Mouse (Mus musculus): ENCODE measurements around the gene Pdss2. TPM values are rescaled to one million over a fixed set of nuclear protein-coding genes. Genes with fewer than 3 reads are reported as not detected.

Pdss2 gene
- polyA plus RNA-seq, 1 experiment from 2014 or later = 14.6 TPM

DNA sequence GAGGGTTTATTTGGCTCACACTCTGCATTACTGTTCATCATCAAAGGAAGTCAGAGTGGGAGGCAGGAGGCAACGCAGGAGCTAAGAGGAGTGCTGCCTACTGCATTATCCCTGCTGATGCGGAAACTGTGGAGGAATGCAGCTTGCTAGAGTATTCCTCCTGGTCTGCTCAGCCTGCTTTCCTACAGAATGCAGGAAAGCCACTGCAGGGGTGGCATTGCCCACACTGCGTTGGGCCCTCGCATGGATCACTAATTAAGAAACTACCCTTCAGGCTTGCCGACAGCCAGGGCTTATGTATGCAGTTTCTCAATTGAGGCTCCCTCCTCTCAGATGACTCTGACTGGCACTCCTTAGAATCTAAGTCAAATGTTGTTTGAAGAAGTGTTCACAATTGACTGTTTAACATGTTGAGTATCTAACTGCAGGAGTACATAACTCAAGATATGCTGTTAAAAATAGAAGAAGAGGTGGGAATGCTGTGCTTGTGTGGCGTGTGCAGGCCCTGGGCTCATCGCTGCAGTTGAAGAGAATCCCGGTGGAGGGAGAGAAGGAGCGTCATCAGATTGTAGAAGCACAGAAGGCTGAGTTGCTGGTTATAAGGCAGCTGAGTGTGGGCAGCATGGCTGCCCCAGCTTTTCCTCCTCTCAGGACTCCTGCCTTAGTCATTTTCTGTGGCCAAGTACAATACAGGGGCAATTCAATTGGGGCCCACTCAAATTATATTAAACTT is 101.3 kb downstream of the Pdss2 start:
- 0 out of 2 replicates have a peak overlapping the region, but pooled peaks have one; percentile 9 for H3K27ac ChIP-seq (replicated peaks)
- H3K4me1 ChIP-seq (replicated peaks) = peaks cover 18% of the 10 kb centered on the region
- H3K4me2 ChIP-seq = no peak overlapping the region
- WGBS = 67% methylated on average over 9 of the region's 9 CpGs
- H3K9me3 ChIP-seq = no peaks in the 10 kb centered on the region
- no peak overlapping the region for H3K4me3 ChIP-seq
- H3K27me3 ChIP-seq = no peaks in the 10 kb centered on the region
- peak overlapping the region; percentile 12; the same call in 1 of the 2 replicates for H3K9ac ChIP-seq
- no peaks in the 10 kb centered on the region for H3K36me3 ChIP-seq
- no peak for ATAC-seq (ENCODE audit: low read depth)

DNA sequence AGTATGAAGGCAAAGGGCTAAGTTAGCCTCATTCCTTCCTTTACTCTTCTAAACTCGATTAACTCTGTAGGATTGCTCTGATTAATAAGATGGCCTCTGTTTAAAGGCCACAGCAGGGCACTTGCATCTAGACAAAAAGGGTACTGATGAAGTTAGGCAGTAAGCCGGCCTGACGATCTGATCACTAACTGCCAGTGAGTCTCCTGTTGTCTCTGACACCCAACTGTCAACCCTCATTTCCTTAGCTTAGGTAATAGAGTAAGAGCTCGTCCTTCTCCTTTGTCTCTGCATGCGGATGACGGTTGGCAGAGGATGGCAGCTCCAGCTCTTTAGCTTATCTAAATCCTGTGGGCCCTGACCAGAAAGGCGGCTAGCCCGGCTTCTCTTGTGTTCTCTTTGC is 102.1 kb downstream of the Pdss2 start:
- no peak for ATAC-seq (ENCODE audit: low read depth)
- H3K27me3 ChIP-seq = no peaks in the 10 kb centered on the region
- 48% methylated on average over 8 of the region's 8 CpGs for WGBS

DNA sequence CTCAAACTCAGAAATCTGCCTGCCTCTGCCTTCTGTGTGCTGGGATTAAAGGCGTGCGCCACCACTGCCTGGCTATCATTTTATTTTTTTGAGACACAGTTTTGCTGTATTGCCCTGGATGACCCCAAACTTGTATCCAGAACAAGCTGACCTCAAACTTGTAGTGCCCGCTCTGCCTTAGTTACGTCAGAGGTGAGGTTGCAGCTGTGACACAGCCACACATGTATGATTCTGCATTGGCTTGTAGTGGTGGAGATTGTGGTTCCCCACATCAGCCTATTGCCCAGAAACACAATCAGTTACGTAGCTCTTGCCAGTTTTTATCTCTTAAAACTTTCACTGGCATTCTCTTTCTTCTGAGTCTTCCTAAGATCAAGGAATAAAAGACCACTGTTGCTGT is 108.5 kb downstream of the Pdss2 start:
- Histone ChIP-seq H3K4me1 (replicated peaks) (peaks cover 24% of the 10 kb centered on the region), H3K36me3 (no peaks in the 10 kb centered on the region), H3K9ac (no peak overlapping the region), H3K27ac (replicated peaks) (no peak overlapping the region), H3K9me3 (no peaks in the 10 kb centered on the region), H3K4me2 (no peak overlapping the region), H3K4me3 (no peak overlapping the region), H3K27me3 (no peaks in the 10 kb centered on the region)
- ATAC-seq (ENCODE audit: low read depth) = no peak
- WGBS = 94% methylated on average over 5 of the region's 5 CpGs

More for the DNA sequence above, 102.1 kb downstream of the Pdss2 start:
- H3K4me2 ChIP-seq = no peak overlapping the region
- no peaks in the 10 kb centered on the region for H3K36me3 ChIP-seq
- H3K27ac ChIP-seq (replicated peaks) = no peak overlapping the region
- peaks cover 14% of the 10 kb centered on the region for H3K4me1 ChIP-seq (replicated peaks)
- no peak overlapping the region for H3K9ac ChIP-seq
- no peaks in the 10 kb centered on the region for H3K9me3 ChIP-seq
- no peak overlapping the region for H3K4me3 ChIP-seq

DNA sequence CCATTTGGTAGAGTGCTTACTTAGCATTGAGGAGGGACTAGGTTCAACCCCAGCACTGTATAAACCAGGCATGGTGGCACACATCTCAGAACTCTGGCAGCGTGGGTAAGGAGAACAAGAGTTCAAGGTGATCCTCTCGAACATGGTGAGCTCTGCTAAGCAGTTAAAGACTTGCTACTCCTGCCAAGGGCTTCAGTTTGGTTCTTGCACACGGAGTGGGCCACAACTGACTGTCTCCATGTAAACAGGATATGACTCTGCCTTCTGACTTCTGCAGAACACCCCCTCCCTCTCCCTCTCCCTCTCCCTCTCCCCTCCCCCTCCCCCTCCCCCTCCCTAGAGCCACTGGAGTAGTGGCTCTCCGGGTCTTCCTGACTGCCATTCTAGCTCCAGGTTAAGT is 109.4 kb downstream of the Pdss2 start:
- no peaks in the 10 kb centered on the region for H3K9me3 ChIP-seq
- no peak overlapping the region for H3K4me2 ChIP-seq
- H3K36me3 ChIP-seq = no peaks in the 10 kb centered on the region
- ATAC-seq (ENCODE audit: low read depth) = no peak
- peaks cover 24% of the 10 kb centered on the region for H3K4me1 ChIP-seq (replicated peaks)
- no peak overlapping the region for H3K4me3 ChIP-seq
- WGBS = 73% methylated on average over 3 of the region's 4 CpGs
- no peak overlapping the region for H3K27ac ChIP-seq (replicated peaks)
- no peak overlapping the region for H3K9ac ChIP-seq
- no peaks in the 10 kb centered on the region for H3K27me3 ChIP-seq

DNA sequence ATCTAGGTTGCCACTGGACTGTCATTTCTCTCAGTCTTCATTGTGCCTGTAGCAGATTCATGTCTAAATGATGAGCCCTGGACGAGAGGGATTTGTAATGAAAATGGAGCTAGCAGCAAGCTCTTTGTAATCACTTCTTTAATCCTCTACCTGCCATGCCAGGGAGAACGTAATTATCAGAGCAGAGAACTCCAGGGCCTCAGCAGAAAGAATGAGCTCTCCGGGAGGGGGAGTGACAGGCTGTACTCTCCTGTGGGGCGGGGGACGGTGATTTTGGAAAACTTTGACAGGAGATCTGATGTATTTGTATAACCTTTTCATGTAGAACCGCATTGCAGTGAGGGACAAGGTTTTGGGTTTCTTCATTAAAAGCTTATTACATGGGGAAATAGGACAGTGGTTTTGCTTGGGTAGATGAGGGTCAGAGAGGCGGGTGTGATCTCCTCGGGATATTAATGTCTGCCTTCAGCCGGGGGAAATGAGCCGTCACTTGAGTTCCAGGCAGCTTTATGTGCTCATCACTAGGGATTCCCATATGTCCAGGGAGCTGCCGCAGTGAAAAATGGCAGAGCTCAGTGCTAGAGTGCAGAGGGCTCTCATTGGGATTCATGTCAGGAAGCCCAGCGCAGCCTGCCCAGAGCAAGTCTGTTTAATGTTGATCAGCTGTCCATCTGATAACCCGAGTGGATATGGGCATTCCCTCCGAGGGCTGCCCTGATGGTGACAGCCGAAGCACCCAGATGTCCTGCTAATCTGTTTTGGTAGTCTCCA is 110.8 kb downstream of the Pdss2 start:
- H3K9me3 ChIP-seq = no peaks in the 10 kb centered on the region
- WGBS = 19% methylated on average over 15 of the region's 15 CpGs

DNA sequence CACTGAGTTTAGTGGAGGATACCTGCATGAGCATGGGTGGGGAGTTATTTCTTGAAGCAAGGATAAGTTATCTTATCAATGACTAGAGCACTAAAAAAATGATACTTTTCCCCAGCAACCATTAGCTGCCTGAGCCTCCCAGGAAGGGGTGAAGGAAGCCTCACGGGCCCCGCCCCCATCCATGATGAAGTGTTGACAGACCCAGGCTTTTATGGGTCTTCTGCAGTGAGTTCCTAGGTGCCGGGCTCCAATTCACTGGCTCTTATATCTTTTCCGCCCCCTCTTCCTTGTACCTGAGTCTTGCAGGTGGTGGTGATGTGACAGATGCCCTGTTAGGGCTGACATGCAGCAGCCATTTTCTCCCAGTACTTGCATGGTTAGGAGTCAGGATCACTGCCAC is 114.6 kb downstream of the Pdss2 start:
- ATAC-seq (ENCODE audit: low read depth) = no peak
- H3K4me1 ChIP-seq (replicated peaks) = peaks cover 24% of the 10 kb centered on the region
- H3K36me3 ChIP-seq = no peaks in the 10 kb centered on the region
- H3K27me3 ChIP-seq = no peaks in the 10 kb centered on the region
- H3K9ac ChIP-seq = no peak overlapping the region
- H3K27ac ChIP-seq (replicated peaks) = no peak overlapping the region
- 77% methylated on average over 4 of the region's 4 CpGs for WGBS
- no peaks in the 10 kb centered on the region for H3K9me3 ChIP-seq
- no peak overlapping the region for H3K4me3 ChIP-seq
- H3K4me2 ChIP-seq = no peak overlapping the region

More for the DNA sequence above, 110.8 kb downstream of the Pdss2 start:
- ATAC-seq (ENCODE audit: low read depth) = peak; percentile 92
- H3K4me1 ChIP-seq (replicated peaks) = peaks cover 24% of the 10 kb centered on the region
- no peak overlapping the region for H3K4me3 ChIP-seq
- H3K27me3 ChIP-seq = no peaks in the 10 kb centered on the region
- peak overlapping the region; percentile 35 for H3K4me2 ChIP-seq
- H3K9ac ChIP-seq = peak overlapping the region; percentile 22; the same call in 1 of the 2 replicates
- H3K36me3 ChIP-seq = no peaks in the 10 kb centered on the region
- H3K27ac ChIP-seq (replicated peaks) = peak overlapping the region; percentile 83

DNA sequence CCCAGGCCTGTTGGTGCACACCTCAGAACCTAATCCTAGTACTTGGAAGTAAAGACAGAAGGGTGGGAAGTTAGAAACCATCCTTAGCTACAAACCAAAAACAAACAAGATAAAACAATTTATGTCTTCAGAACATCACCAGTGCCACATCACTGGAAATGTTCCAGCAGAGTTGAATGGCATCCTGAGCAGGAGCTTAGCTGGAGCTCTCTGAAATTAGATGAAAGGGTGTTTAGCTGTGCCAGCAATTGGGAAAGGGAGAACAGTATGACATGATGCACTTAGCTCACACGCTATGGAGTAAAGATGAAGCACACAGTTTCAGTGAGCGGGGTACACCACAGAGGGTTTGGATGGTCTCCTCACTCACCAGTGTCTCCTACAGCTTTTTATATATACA is 115.8 kb downstream of the Pdss2 start:
- Histone ChIP-seq H3K27me3 (no peaks in the 10 kb centered on the region), H3K4me1 (replicated peaks) (peaks cover 12% of the 10 kb centered on the region), H3K4me3 (no peak overlapping the region), H3K9ac (no peak overlapping the region), H3K27ac (replicated peaks) (no peak overlapping the region), H3K9me3 (no peaks in the 10 kb centered on the region), H3K36me3 (no peaks in the 10 kb centered on the region), H3K4me2 (no peak overlapping the region)
- no peak for ATAC-seq (ENCODE audit: low read depth)
- WGBS = 94% methylated on average over 2 of the region's 2 CpGs

DNA sequence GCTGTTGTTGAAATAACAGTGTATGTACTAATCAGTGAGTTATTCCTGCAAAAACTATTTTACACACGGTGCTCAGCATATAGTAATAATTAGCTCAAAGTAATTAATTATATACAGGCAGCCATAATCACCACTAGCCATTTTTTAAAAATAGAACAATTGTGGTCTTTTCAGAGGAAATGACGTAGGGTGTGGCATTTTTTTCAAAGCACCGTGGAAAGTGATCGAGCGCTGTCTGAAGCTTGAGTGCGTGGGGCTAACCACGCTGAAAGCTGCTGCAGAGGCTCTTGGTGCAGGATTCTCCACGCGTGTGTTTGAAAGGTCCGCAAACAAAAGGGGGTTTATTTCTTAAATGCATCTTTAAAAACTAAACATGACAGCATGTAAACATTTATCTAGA is 118.5 kb downstream of the Pdss2 start:
- 68% methylated on average over 10 of the region's 10 CpGs for WGBS
- no peak for ATAC-seq (ENCODE audit: low read depth)
- no peaks in the 10 kb centered on the region for H3K9me3 ChIP-seq

DNA sequence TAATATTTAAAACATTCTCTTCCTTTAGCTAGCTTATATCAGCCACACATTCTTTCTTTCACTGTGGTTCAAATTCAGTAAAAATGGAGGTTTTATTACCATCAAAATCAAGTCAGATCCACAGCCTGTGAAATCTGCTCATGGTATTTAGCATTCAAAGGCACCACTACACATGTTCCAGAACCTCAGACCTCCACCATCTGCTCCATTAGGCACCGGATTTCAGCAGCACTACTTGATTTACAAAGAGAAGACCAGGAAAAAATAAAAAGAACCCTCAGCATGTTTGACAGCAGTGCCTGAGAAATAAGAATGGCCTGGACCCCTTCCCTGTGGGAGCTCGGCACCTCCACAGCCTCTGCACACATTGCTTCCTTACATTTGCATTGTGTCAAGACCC is 128.4 kb downstream of the Pdss2 start:
- no peaks in the 10 kb centered on the region for H3K27me3 ChIP-seq
- 0 out of 2 replicates have a peak, but pooled peaks cover 8% of the 10 kb centered on the region for H3K4me1 ChIP-seq (replicated peaks)
- H3K4me3 ChIP-seq = no peak overlapping the region
- H3K36me3 ChIP-seq = no peaks in the 10 kb centered on the region
- H3K9me3 ChIP-seq = no peaks in the 10 kb centered on the region
- H3K9ac ChIP-seq = no peak overlapping the region
- 39% methylated on average over 2 of the region's 2 CpGs for WGBS
- no peak overlapping the region for H3K4me2 ChIP-seq
- H3K27ac ChIP-seq (replicated peaks) = no peak overlapping the region
- no peak for ATAC-seq (ENCODE audit: low read depth)

More for the DNA sequence above, 118.5 kb downstream of the Pdss2 start:
- Histone ChIP-seq H3K27ac (replicated peaks) (no peak overlapping the region), H3K27me3 (no peaks in the 10 kb centered on the region), H3K36me3 (no peaks in the 10 kb centered on the region), H3K9ac (no peak overlapping the region), H3K4me2 (no peak overlapping the region), H3K4me1 (replicated peaks) (no peaks in the 10 kb centered on the region), H3K4me3 (no peak overlapping the region)

DNA sequence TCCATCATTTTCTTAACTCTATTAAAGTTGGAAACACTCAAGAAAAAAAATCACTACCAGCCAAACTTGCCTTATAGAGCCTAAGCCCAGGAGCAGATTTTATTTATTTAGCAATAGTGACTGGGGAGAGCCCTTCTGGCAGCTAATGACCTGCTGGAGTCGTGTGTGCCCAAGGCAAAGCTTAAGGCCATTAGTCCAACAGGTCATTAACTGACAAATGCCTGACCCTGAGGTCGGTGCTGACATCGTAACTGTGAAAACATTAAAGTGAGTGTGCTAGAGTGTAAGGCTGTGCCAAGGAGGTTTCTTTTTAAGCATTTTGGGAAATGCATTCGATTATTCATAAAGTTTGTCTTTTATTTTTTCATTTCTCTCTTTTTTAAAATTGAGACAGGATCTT is 136.6 kb downstream of the Pdss2 start:
- WGBS = 57% methylated on average over 4 of the region's 4 CpGs
- Histone ChIP-seq H3K4me2 (no peak overlapping the region), H3K9ac (no peak overlapping the region), H3K4me1 (replicated peaks) (no peaks in the 10 kb centered on the region), H3K27me3 (no peaks in the 10 kb centered on the region), H3K27ac (replicated peaks) (no peak overlapping the region), H3K9me3 (no peaks in the 10 kb centered on the region), H3K36me3 (no peaks in the 10 kb centered on the region), H3K4me3 (no peak overlapping the region)
- ATAC-seq (ENCODE audit: low read depth) = no peak

DNA sequence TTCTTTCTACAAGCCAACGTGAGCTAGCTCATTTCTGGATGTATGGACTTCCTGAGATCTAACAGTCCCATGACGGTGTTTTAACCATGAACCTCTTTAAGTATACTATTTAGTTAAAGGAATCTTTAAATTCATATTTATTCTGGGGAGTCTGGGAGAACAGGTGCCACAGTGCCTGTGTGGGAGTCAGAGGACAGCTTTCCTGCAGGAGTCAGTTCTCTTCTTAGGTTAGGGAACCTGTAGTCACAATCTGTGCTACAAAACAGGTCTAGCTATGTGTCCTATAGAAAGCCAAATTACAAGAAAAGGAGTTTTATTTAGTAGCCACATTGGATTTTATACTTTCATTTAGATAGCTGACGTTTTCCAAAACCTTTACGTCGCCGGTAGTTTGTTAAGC is 141.7 kb downstream of the Pdss2 start:
- Histone ChIP-seq H3K4me1 (replicated peaks) (peaks cover 8% of the 10 kb centered on the region; the same call in 1 of the 2 replicates), H3K27ac (replicated peaks) (no peak overlapping the region), H3K9ac (no peak overlapping the region), H3K27me3 (no peaks in the 10 kb centered on the region), H3K9me3 (no peaks in the 10 kb centered on the region), H3K4me3 (no peak overlapping the region), H3K36me3 (no peaks in the 10 kb centered on the region), H3K4me2 (no peak overlapping the region)
- no peak for ATAC-seq (ENCODE audit: low read depth)
- WGBS = 94% methylated on average over 6 of the region's 6 CpGs

DNA sequence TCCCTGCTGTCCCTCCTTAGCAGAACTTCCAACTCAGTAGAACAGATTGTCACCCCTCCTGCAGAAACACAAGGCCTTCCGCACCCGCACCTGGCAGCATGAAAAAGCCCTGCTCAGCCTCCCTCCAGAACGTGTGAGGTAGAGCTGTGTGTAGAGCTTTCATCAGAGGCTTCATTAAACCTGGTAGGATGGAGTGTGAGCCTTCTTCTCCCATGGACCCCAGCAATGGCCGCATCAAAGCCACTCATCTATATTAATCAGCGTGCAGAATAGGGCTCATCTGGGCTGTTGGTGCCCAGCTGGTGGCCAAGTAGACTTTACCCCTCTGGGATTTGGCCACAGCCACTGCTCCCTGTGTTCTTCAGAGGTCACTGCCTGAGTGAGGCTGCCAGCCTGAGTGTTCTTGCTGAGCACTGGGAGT is 142.2 kb downstream of the Pdss2 start:
- Histone ChIP-seq H3K27ac (replicated peaks) (no peak overlapping the region), H3K4me2 (no peak overlapping the region), H3K9me3 (no peaks in the 10 kb centered on the region), H3K9ac (no peak overlapping the region), H3K27me3 (no peaks in the 10 kb centered on the region), H3K4me3 (no peak overlapping the region), H3K4me1 (replicated peaks) (peaks cover 8% of the 10 kb centered on the region; the same call in 1 of the 2 replicates), H3K36me3 (no peaks in the 10 kb centered on the region)
- 70% methylated on average over 5 of the region's 5 CpGs for WGBS
- ATAC-seq (ENCODE audit: low read depth) = no peak
